Mouse (Mus musculus) ES-Bruce4 (cell line): Measurements from ENCODE around the gene Engase.

Source experiments
- CTCF ChIP-seq: IDR thresholded peaks from one replicate; pipeline ENCODE4 v1.8.1; 2011; ENCODE audit warnings: low read depth, low read length
- POLR2A ChIP-seq: IDR thresholded peaks from one replicate; pipeline ENCODE4 v1.8.1; 2011; ENCODE audit warnings: low read length; ENCODE audit not compliant: insufficient read depth

DNA sequence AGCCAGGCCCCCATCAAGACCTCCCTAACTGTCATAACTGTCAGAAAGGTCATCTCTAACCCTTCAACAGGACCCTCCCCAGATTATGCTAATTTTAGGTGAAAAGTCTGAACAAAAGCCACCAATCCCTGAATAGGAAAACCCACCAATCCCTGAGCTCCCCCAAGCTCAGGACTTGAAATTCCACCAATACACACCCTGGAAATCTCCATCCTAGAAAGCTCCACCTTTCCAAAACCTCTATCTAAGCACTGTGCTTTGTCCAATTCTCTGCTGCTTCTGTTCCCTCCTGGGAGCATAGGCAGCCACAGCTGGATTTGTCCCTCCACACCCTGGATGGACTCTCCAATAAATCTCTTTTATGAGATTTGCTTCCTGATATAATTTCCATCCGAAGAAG is 3.5 kb upstream of the Engase start:
- TF ChIP-seq POLR2A, result no peak
- no peak for TF ChIP-seq CTCF
